Mouse (Mus musculus) neural tube, embryonic 14.5 days (tissue): ENCODE measurements at regions not wholly inside any gene's neighbourhood (a gene's known extent, or its start where the extent isn't known, plus 50 kb on each side); places are given as distances from the start of the nearest gene placed in this dataset.

Experiments
- ATAC-seq: fragments of 200-750 bp; cut with Nextera tagmentation; 2 replicates; pipeline ENCODE4 v1.8.0; 2017; ENCODE audit warnings: low read depth, mild to moderate bottlenecking, moderate TSS enrichment, moderate library complexity
- H3K27ac ChIP-seq: fragments of 300-500 bp; sonication (generic); 2 replicates; pipeline ENCODE4 v1.5.1; 2014; ENCODE audit warnings: low read depth, mild to moderate bottlenecking, control low read depth, low read length, moderate library complexity, mixed read lengths
- H3K27me3 ChIP-seq: fragments of 300-500 bp; sonication (generic); 2 replicates; pipeline ENCODE4 v1.6.1; 2014; ENCODE audit warnings: low read length; ENCODE audit not compliant: control insufficient read depth, insufficient read depth
- H3K36me3 ChIP-seq: fragments of 300-500 bp; sonication (generic); 2 replicates; pipeline ENCODE4 v1.6.1; 2014; ENCODE audit warnings: low read length, mixed read lengths; ENCODE audit not compliant: control insufficient read depth, insufficient read depth
- H3K4me1 ChIP-seq: fragments of 300-500 bp; sonication (generic); 2 replicates; pipeline ENCODE4 v1.6.1; 2014; ENCODE audit warnings: low read length; ENCODE audit not compliant: control insufficient read depth, insufficient read depth
- H3K4me2 ChIP-seq: fragments of 300-500 bp; sonication (generic); 2 replicates; pipeline ENCODE4 v1.6.1; 2014; ENCODE audit warnings: mild to moderate bottlenecking, low read depth, low read length, control low read depth
- H3K4me3 ChIP-seq: fragments of 300-500 bp; sonication (generic); 2 replicates; pipeline ENCODE4 v1.5.1; 2014; ENCODE audit warnings: low read depth, low read length, control low read depth, mixed read lengths
- H3K9ac ChIP-seq: fragments of 300-500 bp; sonication (generic); replicated peaks from 2 replicates; pipeline ENCODE4 v1.6.1; 2014; ENCODE audit warnings: low read depth, mild to moderate bottlenecking, control low read depth, low read length, mixed read lengths
- H3K9me3 ChIP-seq: fragments of 300-500 bp; sonication (generic); 2 replicates; pipeline ENCODE4 v1.6.1; 2016; ENCODE audit warnings: low read length; ENCODE audit not compliant: control insufficient read depth
- WGBS: fragments of 180-500 bp; shearing (Covaris S2); extraction: QIAGEN DNeasy Blood & Tissue Kit; methylation state at CpG from one replicate; pipeline ENCODE4 v1.1.7; 2014; 5-methylcytosine and 5-hydroxymethylcytosine counted together

- H3K27ac ChIP-seq, result no peak overlapping the region
- no peaks in the 10 kb centered on the region for H3K27me3 ChIP-seq
- H3K9me3 ChIP-seq, result no peaks in the 10 kb centered on the region
- H3K9ac ChIP-seq, result no peak overlapping the region
- 92% methylated on average over 8 of the region's 8 CpGs for WGBS
- H3K4me3 ChIP-seq, result no peak overlapping the region
- H3K4me1 ChIP-seq, result no peaks in the 10 kb centered on the region
- H3K36me3 ChIP-seq, result no peaks in the 10 kb centered on the region
- no peak overlapping the region for H3K4me2 ChIP-seq
- no peak for ATAC-seq
These were observed 185.7 kb downstream of the Rpap3 start for GRCm38 (mm10) chr15:97519919-97520345.

- peak; percentile 72 for ATAC-seq
- no peaks in the 10 kb centered on the region for H3K4me1 ChIP-seq
- H3K4me3 ChIP-seq, result no peak overlapping the region
- no peak overlapping the region for H3K27ac ChIP-seq
- H3K4me2 ChIP-seq, result no peak overlapping the region
- 45% methylated on average over 10 of the region's 10 CpGs for WGBS
- H3K9ac ChIP-seq, result no peak overlapping the region
- H3K36me3 ChIP-seq, result no peaks in the 10 kb centered on the region
- no peaks in the 10 kb centered on the region for H3K9me3 ChIP-seq
- no peaks in the 10 kb centered on the region for H3K27me3 ChIP-seq
These were observed 187.7 kb downstream of the Rpap3 start for GRCm38 (mm10) chr15:97517926-97518325.

- H3K36me3 ChIP-seq, result no peaks in the 10 kb centered on the region
- no peak overlapping the region for H3K9ac ChIP-seq
- H3K27me3 ChIP-seq, result no peaks in the 10 kb centered on the region
- ATAC-seq, result no peak
- no peak overlapping the region for H3K4me2 ChIP-seq
- 87% methylated on average over 11 of the region's 11 CpGs for WGBS
- no peaks in the 10 kb centered on the region for H3K4me1 ChIP-seq
- no peaks in the 10 kb centered on the region for H3K9me3 ChIP-seq
- H3K4me3 ChIP-seq, result no peak overlapping the region
- no peak overlapping the region for H3K27ac ChIP-seq
These were observed 188.4 kb downstream of the Rpap3 start for GRCm38 (mm10) chr15:97517188-97517587.

- Histone ChIP-seq H3K4me3 (no peak overlapping the region), H3K27ac (no peak overlapping the region), H3K4me1 (no peaks in the 10 kb centered on the region), H3K9me3 (no peaks in the 10 kb centered on the region), H3K36me3 (no peaks in the 10 kb centered on the region), H3K27me3 (no peaks in the 10 kb centered on the region), H3K4me2 (no peak overlapping the region), H3K9ac (no peak overlapping the region)
- ATAC-seq, result no peak
- 84% methylated on average over 4 of the region's 4 CpGs for WGBS
These were observed 189.9 kb downstream of the Rpap3 start for GRCm38 (mm10) chr15:97515773-97516172.

- 89% methylated on average over 16 of the region's 16 CpGs for WGBS
- Histone ChIP-seq H3K4me3 (no peak overlapping the region), H3K4me1 (no peaks in the 10 kb centered on the region), H3K27me3 (no peaks in the 10 kb centered on the region), H3K9me3 (no peaks in the 10 kb centered on the region), H3K9ac (no peak overlapping the region), H3K36me3 (no peaks in the 10 kb centered on the region), H3K4me2 (no peak overlapping the region), H3K27ac (no peak overlapping the region)
- ATAC-seq, result no peak
These were observed 197.8 kb downstream of the Rpap3 start for GRCm38 (mm10) chr15:97507656-97508306.

GRCm38 (mm10) chr15:97507176-97507575 lies 198.4 kb downstream of the Rpap3 start:
- Histone ChIP-seq H3K4me3 (no peak overlapping the region), H3K27ac (no peak overlapping the region), H3K36me3 (no peaks in the 10 kb centered on the region), H3K27me3 (no peaks in the 10 kb centered on the region), H3K9me3 (no peaks in the 10 kb centered on the region), H3K4me2 (no peak overlapping the region), H3K9ac (no peak overlapping the region), H3K4me1 (no peaks in the 10 kb centered on the region)
- no peak for ATAC-seq
- WGBS, result 70% methylated on average over 11 of the region's 11 CpGs

GRCm38 (mm10) chr15:97505715-97506114 lies 199.9 kb downstream of the Rpap3 start:
- no peaks in the 10 kb centered on the region for H3K4me1 ChIP-seq
- H3K4me3 ChIP-seq, result no peak overlapping the region
- ATAC-seq, result no peak
- no peaks in the 10 kb centered on the region for H3K9me3 ChIP-seq
- no peaks in the 10 kb centered on the region for H3K36me3 ChIP-seq
- H3K27me3 ChIP-seq, result no peaks in the 10 kb centered on the region
- no peak overlapping the region for H3K9ac ChIP-seq
- no peak overlapping the region for H3K4me2 ChIP-seq
- no peak overlapping the region for H3K27ac ChIP-seq
- WGBS, result 93% methylated on average over 11 of the region's 11 CpGs

- H3K4me1 ChIP-seq, result no peaks in the 10 kb centered on the region
- H3K27me3 ChIP-seq, result no peaks in the 10 kb centered on the region
- H3K4me3 ChIP-seq, result no peak overlapping the region
- no peak overlapping the region for H3K4me2 ChIP-seq
- no peaks in the 10 kb centered on the region for H3K36me3 ChIP-seq
- 88% methylated on average over 1 of the region's 1 CpGs for WGBS
- ATAC-seq, result no peak
- no peaks in the 10 kb centered on the region for H3K9me3 ChIP-seq
- no peak overlapping the region for H3K27ac ChIP-seq
- H3K9ac ChIP-seq, result no peak overlapping the region
These were observed 201.3 kb downstream of the Rpap3 start for GRCm38 (mm10) chr15:97504325-97504724.

- Histone ChIP-seq H3K4me3 (no peak overlapping the region), H3K4me1 (no peaks in the 10 kb centered on the region), H3K27ac (no peak overlapping the region), H3K4me2 (no peak overlapping the region), H3K9ac (no peak overlapping the region), H3K27me3 (no peaks in the 10 kb centered on the region), H3K36me3 (no peaks in the 10 kb centered on the region), H3K9me3 (no peaks in the 10 kb centered on the region)
- no peak for ATAC-seq
- 90% methylated on average over 7 of the region's 7 CpGs for WGBS
These were observed 203.6 kb downstream of the Rpap3 start for GRCm38 (mm10) chr15:97502056-97502455.
